Mouse (Mus musculus) frontal cortex, postnatal 10 days (tissue): ENCODE data around the gene Midn.
A peak's percentile ranks its signal among the peaks of the same experiment; 100 is the strongest.

ENCODE experiments used
- DNase-seq, 2 experiments: peaks; one replicate each; pipeline ENCODE4 v3.0.0; 2022; ENCODE audit warnings: low spot score in 2 of 2, mixed read lengths in 1 of 2

Gene Midn

GRCm38 (mm10) chr10:80190491-80191051 is 42.5 kb downstream of the Midn start:
- no peak for DNase-seq

DNA sequence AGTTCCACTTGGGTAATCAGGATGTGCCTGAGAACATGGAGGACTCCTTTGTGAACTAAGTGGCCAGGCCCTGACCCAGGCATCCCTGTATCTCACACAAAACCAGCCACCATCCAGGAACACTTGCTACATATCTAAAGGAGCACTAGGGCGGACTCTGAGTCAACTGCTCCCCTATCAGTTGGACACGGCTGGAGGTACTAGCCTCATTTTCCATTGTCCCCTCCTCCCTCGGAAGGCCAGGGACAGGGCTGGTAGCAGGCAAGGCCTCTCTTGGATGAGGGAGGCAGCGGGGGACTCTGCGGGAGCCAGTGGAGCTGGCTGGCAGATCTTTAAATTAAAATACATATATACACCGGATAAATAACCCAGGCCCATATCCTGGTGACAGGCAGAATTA is 45.9 kb downstream of the Midn start:
- DNase-seq = no peak

- no peak for DNase-seq
These were observed 46.4 kb downstream of the Midn start for GRCm38 (mm10) chr10:80194441-80194840.

GRCm38 (mm10) chr10:80196167-80196566 is 48.1 kb downstream of the Midn start:
- no peak for DNase-seq

- no peak for DNase-seq
These were observed 48.9 kb downstream of the Midn start for GRCm38 (mm10) chr10:80196778-80197581.

- DNase-seq = peak in 1 of 2 experiments; percentile 68
These were observed 51.5 kb downstream of the Midn start for GRCm38 (mm10) chr10:80199440-80200008.

- no peak for DNase-seq
These were observed 52.4 kb downstream of the Midn start for GRCm38 (mm10) chr10:80200485-80200884.

DNA sequence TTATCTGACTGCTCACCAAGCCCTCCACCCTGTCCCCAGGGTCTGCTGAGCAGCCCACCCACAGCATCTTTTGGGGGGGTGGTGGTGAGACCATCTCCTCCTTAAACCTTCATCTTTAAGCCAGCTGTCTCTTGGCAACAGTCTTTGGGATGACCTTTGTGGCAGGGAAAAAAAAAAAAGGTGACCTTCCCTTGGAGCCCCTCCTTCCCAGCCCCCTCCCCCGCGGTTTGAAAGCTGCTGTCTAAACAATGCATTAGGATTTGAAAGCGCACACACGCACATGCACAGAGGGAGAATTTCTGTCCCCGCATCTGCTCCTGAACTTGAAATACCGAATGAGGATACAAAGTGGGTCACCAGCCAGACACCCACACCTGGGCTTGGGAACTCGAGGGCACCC is 56.0 kb downstream of the Midn start:
- DNase-seq = no peak

DNA sequence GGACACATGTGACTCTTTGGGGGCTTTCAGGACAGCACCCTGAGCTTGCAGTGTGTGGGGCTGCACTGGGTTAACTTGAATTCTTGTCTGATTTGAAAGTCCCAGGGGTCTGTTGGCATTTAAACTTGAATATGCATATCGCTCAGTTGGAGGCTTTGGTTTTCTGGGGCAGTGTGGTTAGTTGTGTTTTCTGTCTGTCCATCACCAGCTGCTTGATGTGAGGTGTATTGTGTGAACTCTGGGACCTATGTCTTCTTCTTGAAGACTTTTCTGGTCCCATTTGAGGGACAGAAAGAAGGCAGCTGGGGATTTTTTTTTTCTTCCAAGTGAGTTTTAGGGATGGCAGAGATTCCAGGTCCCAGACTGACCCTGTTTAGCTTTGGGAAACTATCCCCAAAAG is 59.1 kb downstream of the Midn start:
- DNase-seq = no peak

DNA sequence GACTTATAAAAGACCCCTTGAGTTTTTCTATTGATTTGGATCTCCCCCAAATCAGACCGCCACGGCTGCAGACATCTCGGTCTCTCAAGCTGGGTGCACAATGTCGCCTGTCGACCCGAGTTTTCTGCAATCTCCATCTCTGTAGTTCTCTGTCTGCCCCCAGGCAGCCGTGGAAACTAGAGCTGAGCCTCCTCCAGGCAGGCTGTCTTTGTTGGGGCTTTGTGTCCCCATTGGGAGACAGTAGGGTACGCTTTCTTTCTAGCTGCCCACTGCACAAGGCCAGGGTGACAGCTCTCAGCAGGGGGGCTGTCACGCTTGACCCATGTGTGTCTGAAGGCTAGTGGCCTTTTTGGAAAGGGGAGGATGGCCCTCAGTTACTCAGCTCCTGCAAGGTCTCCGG is 59.6 kb downstream of the Midn start:
- no peak for DNase-seq
